Mouse (Mus musculus) heart, postnatal 0 days (tissue): ENCODE results near the gene Park7.

Experiments used
- CTCF ChIP-seq: IDR thresholded peaks from 2 replicates; pipeline ENCODE4 v1.5.1; 2016; ENCODE audit warnings: antibody characterized with exemption, control low read depth, low read depth
- EP300 ChIP-seq: IDR thresholded peaks from 2 replicates; pipeline ENCODE4 v1.6.1; 2016; ENCODE audit warnings: antibody characterized with exemption, low read depth

DNA sequence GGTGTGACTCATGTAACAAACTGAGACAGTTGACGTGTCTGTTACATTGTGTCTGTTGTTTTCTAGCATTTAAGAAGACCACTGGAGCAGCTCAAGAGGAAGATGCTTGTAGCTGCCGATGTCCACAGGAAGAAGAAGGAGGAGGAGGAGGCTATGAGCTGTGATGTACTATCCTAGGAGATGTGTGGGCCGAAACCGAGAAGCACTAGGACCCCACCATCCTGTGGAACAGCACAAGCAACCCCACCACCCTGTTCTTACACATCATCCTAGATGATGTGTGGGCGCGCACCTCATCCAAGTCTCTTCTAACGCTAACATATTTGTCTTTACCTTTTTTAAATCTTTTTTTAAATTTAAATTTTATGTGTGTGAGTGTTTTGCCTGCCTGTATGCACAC is 30.5 kb upstream of the Park7 start:
- TF ChIP-seq EP300 (no peak), CTCF (no peak)
